Mouse (Mus musculus) thymus, postnatal 4 days (tissue): ENCODE results near the gene Znfx1.

Source experiments
- DNase-seq: peaks from one replicate; pipeline ENCODE4 v3.0.0; 2021

The Znfx1 gene

DNA sequence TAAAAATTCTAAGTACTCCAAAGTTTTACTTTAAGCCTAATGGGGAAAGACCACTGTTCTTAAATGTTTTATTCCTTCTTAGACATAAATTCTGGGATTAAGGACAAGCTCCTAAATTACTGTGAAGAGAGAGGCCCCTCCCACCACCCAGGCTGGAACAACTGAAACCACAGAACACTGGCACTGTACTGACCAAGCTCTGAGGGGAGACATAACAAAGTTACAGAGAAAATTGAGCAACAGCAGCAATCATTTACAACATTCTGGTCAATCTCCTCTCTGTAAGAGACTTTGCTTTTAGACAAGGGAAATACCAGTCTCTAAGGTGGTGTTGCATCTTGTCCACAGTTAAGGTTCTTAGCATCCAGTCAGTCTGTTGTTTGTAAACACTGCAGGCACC lies 70.9 kb downstream of the Znfx1 start:
- DNase-seq: no peak

DNA sequence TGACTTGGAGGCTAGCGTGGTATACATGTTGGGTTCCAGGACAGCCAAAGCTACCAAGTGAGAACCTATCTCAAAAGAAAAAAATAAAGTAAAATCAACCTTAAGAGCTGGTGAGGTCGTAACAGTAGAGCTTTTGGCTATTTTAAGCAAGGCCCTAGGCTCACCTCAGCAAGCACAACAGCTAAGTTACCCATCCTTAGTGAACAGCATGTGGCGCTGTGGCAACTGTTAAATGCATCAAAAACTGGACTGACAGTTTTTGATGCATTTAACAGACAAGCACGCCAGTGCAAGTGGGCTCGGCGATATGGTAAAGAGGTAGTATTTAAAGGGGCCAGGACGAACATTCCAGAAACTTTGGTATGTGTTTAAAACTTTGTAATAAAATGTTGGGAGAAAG lies 72.0 kb downstream of the Znfx1 start:
- DNase-seq: no peak
